8 mouse cellular contexts compared by ENCODE assay signal in genomic region chr7:34484908-34485598, GRCm38 (mm10).
DNase-seq lines count a peak whose midpoint lies in the region; ATAC-seq lines count a peak whose summit lies in the region.
"Had no signal": no experiment of that assay in that cellular context is flagged by ENCODE, and none has a peak within 500 bp of the region (broad histone marks: within the 10 kb centered on the region; RNA-seq: fewer than 3 reads in every experiment).

No protein-coding gene starts in this region.

- ATAC-seq in embryonic facial prominence, embryonic 14.5 days (ENCODE audit: low read depth) = peak; percentile 84; the same call in 1 of the 2 replicates
- ATAC-seq in limb, embryonic 15.5 days (ENCODE audit: insufficient number of reproducible peaks, low FRiP score, low TSS enrichment, low read depth) = no peak
- ATAC-seq: activated CD4-positive, CD25-positive, alpha-beta regulatory T cell, adult 4 months had no signal

- no peak overlapping the region for H3K9ac ChIP-seq in embryonic facial prominence, embryonic 14.5 days (ENCODE audit: low read depth, low read length)
- no peak overlapping the region for H3K9ac ChIP-seq in limb, embryonic 15.5 days

- no peaks in the 10 kb centered on the region for H3K36me3 ChIP-seq in embryonic facial prominence, embryonic 14.5 days (ENCODE audit: control insufficient read depth, insufficient read depth, low read length)
- no peaks in the 10 kb centered on the region for H3K36me3 ChIP-seq in limb, embryonic 15.5 days

- H3K4me3 ChIP-seq in embryonic facial prominence, embryonic 14.5 days (ENCODE audit: low read depth, low read length) = no peak overlapping the region
- no peak overlapping the region for H3K4me3 ChIP-seq in limb, embryonic 15.5 days

- no peak overlapping the region; the same call in 1 of the 2 replicates for H3K27ac ChIP-seq in embryonic facial prominence, embryonic 14.5 days (replicated peaks; ENCODE audit: low read depth, low read length)
- H3K27ac ChIP-seq in limb, embryonic 15.5 days = 0 out of 2 replicates have a peak overlapping the region, but pooled peaks have one; percentile 11

- H3K27me3 ChIP-seq in embryonic facial prominence, embryonic 14.5 days (replicated peaks; ENCODE audit: control insufficient read depth, insufficient read depth, low read length) = no peaks in the 10 kb centered on the region
- no peaks in the 10 kb centered on the region for H3K27me3 ChIP-seq in limb, embryonic 15.5 days

- H3K4me1 ChIP-seq in embryonic facial prominence, embryonic 14.5 days (ENCODE audit: control insufficient read depth, insufficient read depth, low read length) = no peaks in the 10 kb centered on the region
- peaks cover 3% of the 10 kb centered on the region; the same call in 1 of the 2 replicates for H3K4me1 ChIP-seq in limb, embryonic 15.5 days

- peak overlapping the region; percentile 16; the same call in 1 of the 2 replicates for H3K4me2 ChIP-seq in embryonic facial prominence, embryonic 14.5 days (ENCODE audit: low read depth, low read length)
- no peak overlapping the region; the same call in 1 of the 2 replicates for H3K4me2 ChIP-seq in limb, embryonic 15.5 days

- peak; percentile 8 for DNase-seq in thymus, postnatal 4 days
- no peak for DNase-seq in thymus, postnatal 14 days
- peak; percentile 81 for DNase-seq in embryonic facial prominence, embryonic 14.5 days (ENCODE audit: low spot score)
- DNase-seq in adrenal gland, postnatal 36 days = no peak
- DNase-seq in cerebellum, adult 18-20 months = no peak
- DNase-seq in right cerebral cortex, postnatal 4 days = no peak

- WGBS in embryonic facial prominence, embryonic 14.5 days = 50% methylated on average over 18 of the region's 18 CpGs
- 53% methylated on average over 18 of the region's 18 CpGs for WGBS in limb, embryonic 15.5 days

- H3K9me3 ChIP-seq in embryonic facial prominence, embryonic 14.5 days (ENCODE audit: control insufficient read depth, low read length) = no peaks in the 10 kb centered on the region
- no peaks in the 10 kb centered on the region for H3K9me3 ChIP-seq in limb, embryonic 15.5 days

Comparison
In these comparisons a context has a peak if more than half of its experiments do, and no peak if none do; other contexts are left out.
1. DNase-seq: peak in thymus, postnatal 4 days (single experiment) and embryonic facial prominence, embryonic 14.5 days (single experiment); none in thymus, postnatal 14 days (single experiment), adrenal gland, postnatal 36 days (0 of 2), cerebellum, adult 18-20 months (0 of 2) and right cerebral cortex, postnatal 4 days (single experiment).